Mouse (Mus musculus) forebrain, embryonic 15.5 days (tissue): ENCODE measurements around the gene Prrt1. TPM values are rescaled to one million over a fixed set of nuclear protein-coding genes. Genes with fewer than 3 reads are reported as not detected.
A peak's percentile ranks its signal among the peaks of the same experiment; 100 is the strongest.

ENCODE experiments used
- ATAC-seq: fragments of 200-750 bp; cut with Nextera tagmentation; replicated peaks from 2 replicates; pipeline ENCODE4 v1.8.0; 2017; ENCODE audit warnings: mild to moderate bottlenecking, moderate TSS enrichment, moderate library complexity
- H3K27ac ChIP-seq: fragments of 300-500 bp; sonication (generic); replicated peaks from 2 replicates; pipeline ENCODE4 v1.5.1; 2015; ENCODE audit warnings: mild to moderate bottlenecking, inconsistent platforms
- H3K27me3 ChIP-seq: fragments of 300-500 bp; sonication (generic); 2 replicates; pipeline ENCODE4 v1.6.1; 2015; ENCODE audit warnings: inconsistent platforms
- H3K36me3 ChIP-seq: fragments of 300-500 bp; sonication (generic); 2 replicates; pipeline ENCODE4 v1.6.1; 2015; ENCODE audit warnings: mild to moderate bottlenecking, inconsistent platforms
- H3K4me1 ChIP-seq: fragments of 300-500 bp; sonication (generic); 2 replicates; pipeline ENCODE4 v1.6.1; 2015; ENCODE audit warnings: inconsistent platforms
- H3K4me2 ChIP-seq: fragments of 300-500 bp; sonication (generic); replicated peaks from 2 replicates; pipeline ENCODE4 v1.6.1; 2015; ENCODE audit warnings: mild to moderate bottlenecking, inconsistent platforms
- H3K4me3 ChIP-seq: fragments of 300-500 bp; sonication (generic); 2 replicates; pipeline ENCODE4 v1.5.1; 2015; ENCODE audit warnings: mild to moderate bottlenecking, inconsistent platforms
- H3K9ac ChIP-seq: fragments of 300-500 bp; sonication (generic); replicated peaks from 2 replicates; pipeline ENCODE4 v1.6.1; 2015; ENCODE audit warnings: mild to moderate bottlenecking, inconsistent platforms
- H3K9me3 ChIP-seq: fragments of 300-500 bp; sonication (generic); 2 replicates; pipeline ENCODE4 v1.6.1; 2016; ENCODE audit warnings: inconsistent platforms
- WGBS: fragments of 180-500 bp; shearing (Covaris S2); methylation state at CpG from one replicate; pipeline ENCODE4 v1.1.7; 2015; ENCODE audit warnings: mixed read lengths; 5-methylcytosine and 5-hydroxymethylcytosine counted together
- polyA plus RNA-seq: library from polyadenylated mRNA; unstranded; fragments of >200 nt; fragmentation: Nextera tagmentation; extraction: Ambion mirVana; gene quantifications from 2 replicates; pipeline ENCODE4 v1.2.1, GENCODE M21; 2015

Prrt1 gene
- polyA plus RNA-seq, 1 experiment from 2014 or later = 6.8 TPM

GRCm38 (mm10) chr17:34624981-34625380 lies 4.4 kb upstream of the Prrt1 start:
- no peak overlapping the region for H3K27ac ChIP-seq
- H3K27me3 ChIP-seq = peaks cover under 1% of the 10 kb centered on the region; the same call in 1 of the 2 replicates
- ATAC-seq = no peak
- H3K9ac ChIP-seq = no peak overlapping the region
- no peak overlapping the region for H3K4me2 ChIP-seq
- no peak overlapping the region for H3K4me3 ChIP-seq
- peaks cover 23% of the 10 kb centered on the region for H3K36me3 ChIP-seq
- peaks cover 37% of the 10 kb centered on the region for H3K4me1 ChIP-seq
- no peaks in the 10 kb centered on the region for H3K9me3 ChIP-seq
- 98% methylated on average over 3 of the region's 3 CpGs for WGBS

- 49% methylated on average over 16 of the region's 16 CpGs for WGBS
- Histone ChIP-seq H3K27ac (peak overlapping the region; percentile 87), H3K4me2 (peak overlapping the region; percentile 96), H3K36me3 (peaks cover 16% of the 10 kb centered on the region), H3K4me1 (peaks cover 49% of the 10 kb centered on the region), H3K9ac (peak overlapping the region; percentile 71), H3K9me3 (no peaks in the 10 kb centered on the region), H3K27me3 (peaks cover 8% of the 10 kb centered on the region; the same call in 1 of the 2 replicates), H3K4me3 (peak overlapping the region; percentile 69)
- no peak for ATAC-seq
Observed at GRCm38 (mm10) chr17:34626062-34626772, 3.1 kb upstream of the Prrt1 start.

- H3K4me2 ChIP-seq = peak overlapping the region; percentile 96
- under 1% methylated on average over 18 of the region's 18 CpGs for WGBS
Observed at GRCm38 (mm10) chr17:34626773-34627092, 2.6 kb upstream of the Prrt1 start.

GRCm38 (mm10) chr17:34627093-34627942 lies 2.0 kb upstream of the Prrt1 start:
- peak overlapping the region; percentile 87 for H3K27ac ChIP-seq
- H3K9me3 ChIP-seq = no peaks in the 10 kb centered on the region
- H3K27me3 ChIP-seq = peaks cover 17% of the 10 kb centered on the region
- peak overlapping the region; percentile 96 for H3K4me2 ChIP-seq
- peaks cover 60% of the 10 kb centered on the region for H3K4me1 ChIP-seq
- H3K36me3 ChIP-seq = peaks cover 8% of the 10 kb centered on the region
- under 1% methylated on average over 45 of the region's 45 CpGs for WGBS
- H3K4me3 ChIP-seq = peak overlapping the region; percentile 69
- ATAC-seq = peak; percentile 70
- peak overlapping the region; percentile 71 for H3K9ac ChIP-seq

More at GRCm38 (mm10) chr17:34626773-34627092, 2.6 kb upstream of the Prrt1 start:
- peaks cover 13% of the 10 kb centered on the region for H3K27me3 ChIP-seq
- peak; percentile 15 for ATAC-seq
- H3K4me3 ChIP-seq = peak overlapping the region; percentile 69
- no peaks in the 10 kb centered on the region for H3K9me3 ChIP-seq
- H3K36me3 ChIP-seq = peaks cover 14% of the 10 kb centered on the region
- H3K9ac ChIP-seq = peak overlapping the region; percentile 71
- H3K27ac ChIP-seq = peak overlapping the region; percentile 87
- peaks cover 54% of the 10 kb centered on the region for H3K4me1 ChIP-seq

GRCm38 (mm10) chr17:34627943-34628643 lies 1.2 kb upstream of the Prrt1 start, which contains the start of gene Ppt2:
Ppt2 (minus strand) TSS chr17:34628510.
- Histone ChIP-seq H3K4me3 (peak within 1 kb of the TSS; percentile 69), H3K27ac (peak within 1 kb of the TSS; percentile 87), H3K9ac (peak within 1 kb of the TSS; percentile 71), H3K27me3 (peaks cover 19% of the 10 kb centered on the region), H3K4me2 (peak within 1 kb of the TSS; percentile 96), H3K9me3 (no peaks in the 10 kb centered on the region), H3K36me3 (0 out of 2 replicates have a peak, but pooled peaks cover under 1% of the 10 kb centered on the region), H3K4me1 (peaks cover 62% of the 10 kb centered on the region)
- 6% methylated on average over 29 of the region's 29 CpGs for WGBS
- peak; percentile 4; the same call in 1 of the 2 replicates for ATAC-seq

GRCm38 (mm10) chr17:34628644-34628967 lies 727 bp upstream of the Prrt1 start:
- Histone ChIP-seq H3K36me3 (no peaks in the 10 kb centered on the region), H3K9ac (peak overlapping the region; percentile 71; the same call in 1 of the 2 replicates), H3K9me3 (no peaks in the 10 kb centered on the region), H3K27me3 (peaks cover 19% of the 10 kb centered on the region), H3K4me1 (peaks cover 62% of the 10 kb centered on the region), H3K4me2 (peak overlapping the region; percentile 96), H3K4me3 (peak overlapping the region; percentile 69), H3K27ac (peak overlapping the region; percentile 87)
- ATAC-seq = no peak
- WGBS = 17% methylated on average over 5 of the region's 5 CpGs

- whole genome bisulfite sequencing = 23% methylated on average over 12 of the region's 12 CpGs
- Histone ChIP-seq H3K9me3 (no peaks in the 10 kb centered on the region), H3K9ac (peak overlapping the region; percentile 38), H3K4me1 (peaks cover 62% of the 10 kb centered on the region), H3K4me3 (peak overlapping the region; percentile 69), H3K4me2 (peak overlapping the region; percentile 96), H3K27ac (no peak overlapping the region), H3K36me3 (no peaks in the 10 kb centered on the region), H3K27me3 (peaks cover 19% of the 10 kb centered on the region)
- no peak for ATAC-seq
Observed at GRCm38 (mm10) chr17:34629796-34630603, 667 bp downstream of the Prrt1 start.

- Histone ChIP-seq H3K27me3 (peaks cover 21% of the 10 kb centered on the region), H3K9ac (peak overlapping the region; percentile 31), H3K4me3 (peak overlapping the region; percentile 69), H3K4me2 (peak overlapping the region; percentile 96), H3K36me3 (no peaks in the 10 kb centered on the region), H3K27ac (no peak overlapping the region), H3K4me1 (peaks cover 60% of the 10 kb centered on the region), H3K9me3 (no peaks in the 10 kb centered on the region)
- no peak for ATAC-seq
- 2% methylated on average over 48 of the region's 48 CpGs for WGBS
Observed at GRCm38 (mm10) chr17:34630761-34631301, 1.5 kb downstream of the Prrt1 start.

- Histone ChIP-seq H3K36me3 (no peaks in the 10 kb centered on the region), H3K4me2 (peak overlapping the region; percentile 96), H3K4me1 (peaks cover 52% of the 10 kb centered on the region), H3K27me3 (peaks cover 21% of the 10 kb centered on the region), H3K27ac (no peak overlapping the region), H3K4me3 (peak overlapping the region; percentile 69), H3K9ac (peak overlapping the region; percentile 38), H3K9me3 (no peaks in the 10 kb centered on the region)
- 6% methylated on average over 12 of the region's 12 CpGs for WGBS
- no peak for ATAC-seq
Observed at GRCm38 (mm10) chr17:34631647-34632046, 2.3 kb downstream of the Prrt1 start.

- Histone ChIP-seq H3K4me1 (peaks cover 50% of the 10 kb centered on the region), H3K9ac (peak overlapping the region; percentile 38), H3K9me3 (no peaks in the 10 kb centered on the region), H3K4me2 (peak overlapping the region; percentile 96), H3K27me3 (peaks cover 21% of the 10 kb centered on the region), H3K36me3 (no peaks in the 10 kb centered on the region), H3K27ac (no peak overlapping the region), H3K4me3 (peak overlapping the region; percentile 69)
- ATAC-seq = peak; percentile 9; the same call in 1 of the 2 replicates
- 2% methylated on average over 26 of the region's 26 CpGs for WGBS
Observed at GRCm38 (mm10) chr17:34632261-34632691, 2.9 kb downstream of the Prrt1 start.

- Histone ChIP-seq H3K9me3 (no peaks in the 10 kb centered on the region), H3K9ac (no peak overlapping the region), H3K4me3 (no peak overlapping the region), H3K4me2 (no peak overlapping the region), H3K36me3 (no peaks in the 10 kb centered on the region), H3K27me3 (peaks cover 18% of the 10 kb centered on the region), H3K4me1 (peaks cover 22% of the 10 kb centered on the region), H3K27ac (no peak overlapping the region)
- 59% methylated on average over 2 of the region's 2 CpGs for WGBS
- ATAC-seq = no peak
Observed at GRCm38 (mm10) chr17:34635671-34636070, 6.3 kb downstream of the Prrt1 start.
